Mouse (Mus musculus): Measurements from ENCODE around the gene Ms4a12.

GRCm38 (mm10) chr19:11280223-11280622 lies 48.0 kb upstream of the Ms4a12 start:
- TF ChIP-seq POLR2A (IDR thresholded peaks at IDR 0.05; ENCODE audit: borderline replicate concordance, low read depth, low read length) (no peak), CTCF (IDR thresholded peaks at IDR 0.05; ENCODE audit: low read depth, low read length) (no peak)
